Mouse (Mus musculus) NIH3T3 (cell line): ENCODE measurements around the gene Cfap300.
A peak's percentile ranks its signal among the peaks of the same experiment; 100 is the strongest.

Source experiments
- DNase-seq: peaks from one replicate; pipeline ENCODE4 v3.0.0-alpha.2; 2012; ENCODE audit warnings: low read depth

Gene Cfap300

GRCm38 (mm10) chr9:8042338-8043043 lies at the start of gene Cfap300:
Cfap300 (minus strand) TSS chr9:8042823.
- peak; percentile 97 for DNase-seq

GRCm38 (mm10) chr9:8078882-8079281 lies 36.3 kb upstream of the Cfap300 start:
- DNase-seq, result no peak

- peak; percentile 49 for DNase-seq
These were observed 31.7 kb upstream of the Cfap300 start for GRCm38 (mm10) chr9:8074345-8074744.

- no peak for DNase-seq
These were observed 30.7 kb upstream of the Cfap300 start for GRCm38 (mm10) chr9:8073203-8073755.

DNA sequence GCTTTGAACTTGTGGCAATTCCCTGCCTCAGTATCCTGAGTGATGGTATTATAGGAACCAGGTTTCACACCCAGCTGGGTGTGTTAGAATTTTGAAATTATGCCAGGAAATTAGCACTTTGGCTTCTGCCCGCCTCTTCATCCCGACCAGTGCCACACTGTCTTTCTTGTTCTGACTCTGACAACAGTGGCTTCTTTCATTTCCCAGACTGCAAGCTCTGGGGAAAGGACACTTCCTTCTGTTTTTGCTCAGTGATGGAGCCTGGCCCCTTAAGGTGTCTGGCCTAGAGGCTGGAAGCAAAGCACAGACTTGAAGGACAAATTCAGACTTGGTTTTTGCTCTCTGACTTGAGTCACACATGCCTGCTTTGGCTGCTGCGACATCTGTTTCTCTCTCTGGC lies 17.0 kb upstream of the Cfap300 start:
- no peak for DNase-seq

- DNase-seq, result peak; percentile 12
These were observed 12.2 kb upstream of the Cfap300 start for GRCm38 (mm10) chr9:8054831-8055230.

DNA sequence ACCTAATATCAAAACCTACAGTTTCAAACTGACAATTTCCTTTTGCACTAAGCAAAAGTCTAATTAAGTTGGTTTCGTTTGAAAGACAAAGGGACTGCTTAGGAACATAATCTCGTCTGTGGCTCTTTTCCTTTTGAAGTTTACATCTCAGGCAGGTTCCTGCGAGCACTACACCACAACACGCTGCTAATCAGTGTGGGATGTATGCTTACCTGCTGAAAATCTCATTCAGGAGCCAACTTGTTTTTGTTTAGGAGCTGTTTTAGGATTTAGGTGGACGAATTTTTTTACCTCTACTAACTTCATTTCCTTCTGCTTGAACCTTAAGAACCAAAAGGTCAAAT lies 393 bp upstream of the Cfap300 start:
- DNase-seq, result no peak

- peak; percentile 9 for DNase-seq
These were observed 7.1 kb downstream of the Cfap300 start for GRCm38 (mm10) chr9:8035546-8035945.

DNA sequence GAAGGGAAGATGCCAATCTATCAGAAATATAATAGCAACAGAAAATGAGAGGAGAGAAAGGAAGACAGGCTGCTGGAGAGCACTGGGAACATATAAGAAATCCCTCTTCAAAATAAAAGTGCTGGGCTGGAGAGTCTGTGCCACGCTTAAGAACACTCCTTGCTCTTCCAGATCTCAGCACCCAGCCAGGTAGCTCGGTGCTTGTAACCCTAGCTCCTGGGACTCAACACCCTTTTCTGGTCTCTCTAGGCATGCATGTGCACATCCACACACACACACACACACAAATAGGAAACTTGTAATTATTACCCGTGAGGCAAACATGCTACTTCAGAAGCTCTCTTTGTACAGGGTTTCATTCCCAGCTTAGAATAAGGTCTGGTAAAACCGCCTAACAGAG lies 7.5 kb downstream of the Cfap300 start:
- DNase-seq, result no peak

DNA sequence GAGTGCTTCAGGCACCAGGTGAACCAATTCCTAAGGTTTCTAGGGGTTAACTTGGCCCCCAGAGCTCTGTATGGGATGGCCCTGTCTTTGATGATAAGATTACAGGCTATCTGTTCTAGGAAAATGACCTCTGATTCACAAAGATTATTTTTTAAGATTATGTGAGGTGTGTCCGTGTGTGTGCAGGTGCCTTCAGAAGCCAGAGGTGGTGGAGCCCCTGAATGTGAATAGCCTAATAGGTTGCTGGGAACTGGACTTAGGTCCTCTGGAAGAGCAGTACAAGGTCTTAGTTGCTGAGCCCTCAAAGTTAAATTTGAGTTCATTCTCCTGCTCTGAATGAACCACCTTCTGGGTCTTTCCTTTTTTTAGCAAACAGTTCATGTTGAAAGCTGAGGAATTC lies 8.5 kb downstream of the Cfap300 start:
- no peak for DNase-seq

DNA sequence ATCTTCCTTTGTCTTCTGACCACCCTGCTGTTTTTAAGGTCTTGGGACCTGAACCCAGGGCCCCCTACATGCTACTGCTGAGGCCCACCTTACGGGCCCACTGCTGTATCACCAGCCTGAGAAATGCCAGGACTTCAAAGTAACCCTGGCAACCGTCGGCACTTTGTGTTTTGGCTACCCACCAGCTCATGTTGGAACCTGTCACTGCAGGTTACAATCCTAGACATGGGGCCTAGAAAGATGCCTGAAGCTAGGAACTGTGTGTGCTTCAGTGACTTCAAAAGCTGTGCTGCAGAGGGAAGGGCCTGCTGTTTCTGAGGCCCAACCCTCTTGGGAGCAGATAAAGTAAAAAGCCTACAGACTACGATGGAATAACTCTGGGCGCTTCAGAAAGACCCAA lies 9.8 kb downstream of the Cfap300 start:
- no peak for DNase-seq

DNA sequence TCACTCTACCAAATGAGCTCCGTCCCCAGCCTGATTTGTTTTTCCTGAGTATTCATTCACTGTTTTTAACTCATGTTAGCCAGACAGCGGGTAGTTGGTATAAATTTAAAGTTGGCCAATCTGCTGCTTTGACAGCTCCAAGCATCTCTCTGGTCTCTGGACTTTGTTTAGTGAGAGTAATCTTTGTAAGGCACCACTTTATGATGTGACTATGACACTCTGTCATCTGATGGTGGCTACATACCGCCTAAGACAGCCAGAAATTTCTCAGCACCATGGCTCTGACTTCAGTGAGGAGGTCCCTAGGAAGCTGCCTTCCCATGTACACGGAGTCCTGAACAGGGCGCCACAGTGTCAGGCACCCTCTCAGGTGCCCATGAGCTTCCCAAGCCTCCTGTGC lies 24.0 kb downstream of the Cfap300 start:
- no peak for DNase-seq

DNA sequence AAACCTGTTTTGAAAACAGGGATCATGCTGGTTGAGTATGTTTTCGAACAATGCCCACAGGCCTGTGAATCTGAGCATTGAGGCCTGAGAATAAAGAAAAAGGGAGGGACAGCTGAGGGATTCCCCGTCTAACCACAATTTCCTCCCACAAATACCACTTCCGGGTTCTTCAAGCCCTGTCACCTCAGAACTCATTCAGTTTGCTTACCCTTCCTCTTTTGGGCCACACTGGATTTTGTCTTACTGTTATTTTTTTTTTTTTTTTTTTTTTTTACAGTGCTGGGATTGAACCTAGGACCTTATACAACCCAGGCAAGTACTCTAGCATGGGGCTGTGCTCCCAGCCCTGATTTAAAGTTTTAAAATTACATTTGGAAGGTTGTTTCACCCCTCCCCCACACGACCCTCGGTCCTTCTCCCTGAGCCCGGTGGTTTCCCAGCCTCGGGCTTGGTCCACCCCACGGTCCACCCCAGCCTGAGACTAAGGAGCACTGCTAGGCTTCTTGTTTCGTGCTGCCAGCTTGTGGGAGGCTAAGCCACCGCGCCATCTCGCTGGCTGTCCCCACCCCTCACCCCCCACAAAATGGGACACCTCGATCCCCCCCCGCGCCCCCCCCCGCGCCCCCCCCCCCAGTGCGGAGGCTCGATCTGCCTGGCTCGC lies 25.2 kb downstream of the Cfap300 start:
- DNase-seq, result no peak

GRCm38 (mm10) chr9:8004370-8004991 lies 38.1 kb downstream of the Cfap300 start, which contains the start of gene Yap1:
Yap1 (minus strand) TSS chr9:8004596.
- peak; percentile 96 for DNase-seq

GRCm38 (mm10) chr9:8003301-8004271 lies 39.0 kb downstream of the Cfap300 start:
- peak; percentile 80 for DNase-seq

GRCm38 (mm10) chr9:8002806-8003205 lies 39.8 kb downstream of the Cfap300 start:
- peak; percentile 52 for DNase-seq

- peak; percentile 27 for DNase-seq
These were observed 41.3 kb downstream of the Cfap300 start for GRCm38 (mm10) chr9:8001352-8001751.

DNA sequence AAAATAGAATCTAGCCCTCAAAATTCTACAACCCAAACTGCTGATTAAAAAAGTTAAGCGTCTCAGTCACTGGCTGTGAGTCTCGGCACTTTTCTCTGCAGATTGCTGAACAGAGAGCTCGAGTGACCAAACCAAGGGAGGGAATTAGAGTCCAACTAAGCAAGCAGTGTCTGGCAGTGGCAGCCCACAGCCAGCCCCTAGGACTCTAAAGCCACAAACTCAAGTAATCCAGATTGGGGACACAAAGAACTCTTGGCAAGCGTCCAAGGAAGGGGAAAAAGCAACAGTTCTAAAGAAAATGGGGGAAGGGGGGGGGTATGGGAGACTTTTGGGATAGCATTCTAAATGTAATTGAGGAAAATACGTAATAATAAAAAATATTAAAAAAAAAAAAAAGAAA lies 48.3 kb downstream of the Cfap300 start:
- DNase-seq, result no peak

GRCm38 (mm10) chr9:7992651-7993050 lies 50.0 kb downstream of the Cfap300 start:
- DNase-seq, result peak; percentile 56

GRCm38 (mm10) chr9:7990897-7991296 lies 51.7 kb downstream of the Cfap300 start:
- DNase-seq, result peak; percentile 49

DNA sequence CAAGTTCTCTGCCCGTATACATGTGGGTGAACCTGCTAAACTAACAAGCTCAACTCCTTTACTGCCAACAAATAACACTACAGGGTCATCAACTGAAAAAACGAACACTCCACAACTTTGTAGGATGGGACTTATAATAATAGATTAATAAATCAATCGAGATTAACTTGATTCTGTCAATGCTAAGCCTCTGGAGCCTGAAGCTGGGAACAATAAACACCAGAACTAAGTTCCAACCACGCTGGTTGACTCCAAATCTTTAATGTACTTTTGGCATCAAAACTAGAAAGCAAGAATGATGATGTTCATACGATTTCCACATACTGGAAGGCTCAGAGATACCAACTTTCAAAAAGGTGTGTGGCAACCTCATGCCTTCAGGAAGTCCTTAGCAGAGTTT lies 55.5 kb downstream of the Cfap300 start:
- no peak for DNase-seq

DNA sequence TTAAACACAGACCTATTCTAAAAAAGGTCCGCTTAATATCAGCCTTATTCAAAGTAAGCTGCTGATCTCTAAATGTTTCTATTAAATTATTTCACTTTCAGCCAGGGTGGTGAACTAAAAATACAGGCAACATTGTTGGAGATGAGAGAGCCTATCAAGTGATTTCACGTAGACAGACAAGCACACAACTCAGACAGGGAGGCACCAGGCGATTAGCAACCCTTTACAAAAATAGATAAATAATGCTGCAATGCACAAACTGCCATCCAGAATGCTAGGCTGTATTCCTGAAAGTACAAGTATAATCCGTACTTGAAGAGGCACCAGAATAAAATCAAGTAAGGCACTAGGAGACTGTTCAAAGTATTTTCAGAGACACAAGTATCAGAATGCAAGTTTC lies 58.3 kb downstream of the Cfap300 start:
- no peak for DNase-seq
